Mouse (Mus musculus): ENCODE results near the gene Cdkn1b.

Cdkn1b gene

DNA sequence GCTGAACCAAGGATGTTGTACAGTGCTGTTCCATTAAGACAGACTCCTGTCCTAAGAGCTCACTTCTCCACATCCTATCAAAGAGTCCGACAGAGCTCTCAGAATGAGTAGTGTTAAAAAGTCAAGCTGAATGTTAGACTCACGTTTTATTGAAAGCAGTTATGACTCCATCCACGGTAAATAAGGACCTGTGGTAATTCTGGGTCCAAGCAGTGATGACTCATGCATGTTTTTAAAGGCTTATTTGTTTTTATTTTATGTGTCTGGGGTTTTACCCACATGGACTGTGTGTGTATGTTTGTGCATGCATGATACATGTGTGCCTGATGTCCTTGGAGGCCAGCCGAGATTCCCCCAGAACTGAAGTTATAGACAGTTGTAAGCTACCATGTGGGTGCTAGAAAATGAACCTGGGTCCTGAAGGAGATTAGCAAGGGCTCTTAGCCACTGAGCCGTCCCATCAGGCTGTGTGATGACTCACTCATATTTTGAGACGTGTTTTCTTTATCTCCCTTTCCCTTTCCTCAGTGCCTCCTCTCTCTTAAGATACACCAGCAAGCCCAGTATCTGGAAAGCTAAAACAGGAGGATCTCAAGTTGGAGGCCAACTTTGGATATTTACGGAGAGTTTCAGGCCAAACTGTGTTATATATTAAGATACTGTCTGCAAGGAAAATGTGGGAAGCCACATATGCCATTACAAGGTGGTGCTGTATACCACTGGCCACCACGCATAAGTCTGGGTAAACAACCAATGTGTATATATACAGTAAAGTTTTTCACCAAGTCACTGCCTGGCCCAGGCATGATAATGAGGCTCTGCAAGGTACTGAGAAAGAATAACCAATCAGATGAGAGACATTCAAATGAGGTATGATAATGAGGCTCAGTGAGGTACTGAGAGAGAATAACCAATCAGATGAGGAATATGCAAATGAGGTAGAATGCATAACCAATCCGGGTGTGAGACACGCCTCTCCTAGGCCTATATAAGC, 16.0 kb upstream of the Cdkn1b start:
- DNase-seq: no peak

DNA sequence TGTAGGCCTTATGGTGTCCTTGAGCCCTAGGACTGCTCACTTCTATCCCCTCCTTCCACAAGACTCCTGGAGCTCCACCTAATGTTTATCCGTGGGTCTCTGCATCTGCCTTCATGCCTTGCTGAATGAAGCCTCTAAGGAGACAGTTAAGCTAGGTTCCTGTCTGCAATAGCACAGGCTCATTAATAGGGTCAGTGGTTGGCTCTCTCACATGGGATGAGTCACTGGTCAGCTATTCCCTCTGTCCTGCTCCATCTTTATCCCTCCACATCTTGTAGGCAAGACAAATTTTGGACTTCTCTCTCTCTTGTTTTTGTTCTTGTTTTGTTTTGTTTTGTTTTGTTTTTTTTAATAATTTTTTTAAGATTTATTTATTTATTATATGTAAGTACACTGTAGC, 14.4 kb upstream of the Cdkn1b start:
- no peak for DNase-seq

DNA sequence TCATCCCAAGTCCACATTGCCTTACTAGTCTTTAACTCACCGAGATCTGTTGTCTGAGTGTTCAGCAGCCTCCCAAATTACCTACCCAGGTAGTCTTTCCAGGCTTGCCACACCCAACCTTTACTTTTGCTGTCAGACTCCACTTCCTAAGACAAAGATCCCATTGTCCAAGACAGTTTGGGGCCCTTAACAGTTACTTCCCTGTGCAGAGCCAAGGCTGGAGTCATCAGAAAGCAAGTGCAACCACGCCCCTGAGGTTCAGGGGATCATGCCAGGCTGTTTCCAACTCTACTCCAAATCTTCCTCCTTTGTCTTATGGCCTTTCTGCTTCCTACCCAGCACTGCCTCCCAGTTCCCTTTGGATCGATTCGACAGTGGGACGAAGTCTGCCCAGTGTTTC, 5.7 kb upstream of the Cdkn1b start:
- DNase-seq: no peak

DNA sequence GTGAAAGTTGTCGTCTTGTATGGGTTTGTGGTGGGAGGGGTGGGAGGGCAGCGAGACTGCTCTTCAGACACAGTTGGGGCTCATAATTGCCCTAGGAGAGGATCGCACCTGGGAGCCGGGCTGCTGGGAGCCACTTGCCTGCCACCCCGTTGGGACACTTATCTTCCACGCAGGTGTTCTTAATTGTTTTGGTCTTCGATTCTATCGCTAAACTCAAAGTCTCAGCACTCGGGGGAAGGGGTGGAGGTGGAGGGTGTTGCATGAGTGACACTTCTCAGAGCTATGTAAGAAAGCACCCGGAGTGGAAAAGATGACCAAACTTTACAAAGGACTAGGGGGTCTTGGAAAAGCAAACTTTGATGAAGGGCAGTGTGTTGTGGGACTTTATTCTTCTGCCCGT, 3.6 kb upstream of the Cdkn1b start:
- no peak for DNase-seq

DNA sequence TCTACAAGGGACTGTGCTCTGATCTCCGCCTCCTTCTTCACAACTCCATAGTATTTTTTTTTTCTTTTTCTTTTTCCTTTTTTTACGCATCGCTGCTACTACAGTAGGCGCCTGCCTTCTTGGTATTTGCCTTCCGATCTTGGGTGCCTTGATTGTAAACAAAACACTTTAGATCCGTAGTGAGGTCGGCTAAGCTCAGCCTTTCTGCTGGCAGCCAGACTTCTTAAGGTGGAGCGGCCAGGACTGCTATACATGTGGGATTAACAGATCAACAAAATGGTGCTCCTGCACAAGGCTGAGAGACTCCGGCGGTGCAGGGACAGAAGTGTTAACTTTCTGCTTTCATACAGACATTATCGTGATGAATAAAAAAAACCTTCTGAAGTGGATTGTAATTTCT, 3.1 kb upstream of the Cdkn1b start:
- peak; percentile 61 for DNase-seq

DNA sequence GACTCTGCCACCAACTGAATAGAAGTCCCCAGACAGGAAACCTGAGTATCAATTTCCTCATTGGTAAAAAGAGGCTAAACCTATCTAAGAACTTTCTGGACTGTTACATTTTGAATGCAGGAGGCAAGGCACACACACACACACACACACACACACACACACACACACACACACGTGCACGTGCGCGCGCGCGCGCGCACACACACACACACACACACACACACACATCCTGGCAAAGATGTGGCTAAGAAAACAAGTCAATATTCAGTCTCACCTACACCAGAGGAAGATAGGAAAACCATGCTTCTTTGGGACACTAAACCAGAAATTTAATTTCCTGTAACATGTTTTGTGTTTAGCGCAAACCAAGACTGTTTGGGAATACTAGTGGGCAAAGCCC, 1.4 kb upstream of the Cdkn1b start:
- no peak for DNase-seq

DNA sequence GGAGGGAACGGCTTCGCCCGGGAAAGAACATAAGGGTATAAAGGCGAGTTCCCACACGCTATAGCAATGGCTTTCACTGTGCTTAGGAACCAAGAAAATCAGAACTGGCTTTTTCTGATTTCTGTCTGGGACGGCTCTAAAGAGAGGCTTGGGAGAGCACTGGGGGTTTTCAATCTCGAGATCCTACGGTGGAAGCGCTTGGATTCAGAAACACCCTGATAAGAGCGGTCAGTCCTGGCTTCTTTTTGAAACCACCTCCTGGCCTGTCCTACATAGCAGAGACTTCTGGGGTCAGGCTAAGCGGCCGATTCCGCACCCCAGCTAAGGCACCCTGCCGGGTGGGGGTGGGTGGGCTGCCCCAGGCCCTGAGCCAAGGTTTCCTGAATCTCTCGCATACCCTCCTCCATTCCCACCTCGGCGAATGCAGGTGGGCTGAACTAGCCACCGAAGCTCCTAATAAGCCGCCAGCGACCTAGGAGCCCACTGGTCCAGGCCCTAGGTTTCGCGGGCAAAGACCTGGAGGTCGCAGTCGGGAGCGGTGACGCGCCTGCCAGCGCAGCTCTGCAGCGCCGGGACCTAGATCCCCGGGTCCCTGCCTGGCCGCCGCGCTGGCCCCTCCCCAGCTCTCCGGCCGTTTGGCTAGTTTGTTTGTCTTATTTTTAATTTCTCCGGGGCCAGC, 551 bp upstream of the Cdkn1b start:
- DNase-seq: no peak

DNA sequence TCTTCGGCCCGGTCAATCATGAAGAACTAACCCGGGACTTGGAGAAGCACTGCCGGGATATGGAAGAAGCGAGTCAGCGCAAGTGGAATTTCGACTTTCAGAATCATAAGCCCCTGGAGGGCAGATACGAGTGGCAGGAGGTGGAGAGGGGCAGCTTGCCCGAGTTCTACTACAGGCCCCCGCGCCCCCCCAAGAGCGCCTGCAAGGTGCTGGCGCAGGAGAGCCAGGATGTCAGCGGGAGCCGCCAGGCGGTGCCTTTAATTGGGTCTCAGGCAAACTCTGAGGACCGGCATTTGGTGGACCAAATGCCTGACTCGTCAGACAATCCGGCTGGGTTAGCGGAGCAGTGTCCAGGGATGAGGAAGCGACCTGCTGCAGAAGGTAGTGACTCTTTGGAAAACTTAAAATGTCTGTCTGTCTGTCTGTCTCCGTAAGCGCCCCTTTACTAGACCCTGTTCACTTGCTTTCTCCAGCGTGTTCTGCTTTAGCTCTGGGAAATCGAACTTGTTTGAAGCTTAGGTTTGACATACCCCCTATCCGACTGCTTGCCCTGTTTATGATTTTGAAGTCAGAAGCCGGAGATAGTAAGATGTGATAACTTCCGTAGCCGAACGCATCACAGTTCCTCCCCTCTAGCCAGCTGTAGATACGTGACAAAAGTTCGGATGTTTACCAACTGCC, 953 bp downstream of the Cdkn1b start:
- DNase-seq: peak; percentile 72

DNA sequence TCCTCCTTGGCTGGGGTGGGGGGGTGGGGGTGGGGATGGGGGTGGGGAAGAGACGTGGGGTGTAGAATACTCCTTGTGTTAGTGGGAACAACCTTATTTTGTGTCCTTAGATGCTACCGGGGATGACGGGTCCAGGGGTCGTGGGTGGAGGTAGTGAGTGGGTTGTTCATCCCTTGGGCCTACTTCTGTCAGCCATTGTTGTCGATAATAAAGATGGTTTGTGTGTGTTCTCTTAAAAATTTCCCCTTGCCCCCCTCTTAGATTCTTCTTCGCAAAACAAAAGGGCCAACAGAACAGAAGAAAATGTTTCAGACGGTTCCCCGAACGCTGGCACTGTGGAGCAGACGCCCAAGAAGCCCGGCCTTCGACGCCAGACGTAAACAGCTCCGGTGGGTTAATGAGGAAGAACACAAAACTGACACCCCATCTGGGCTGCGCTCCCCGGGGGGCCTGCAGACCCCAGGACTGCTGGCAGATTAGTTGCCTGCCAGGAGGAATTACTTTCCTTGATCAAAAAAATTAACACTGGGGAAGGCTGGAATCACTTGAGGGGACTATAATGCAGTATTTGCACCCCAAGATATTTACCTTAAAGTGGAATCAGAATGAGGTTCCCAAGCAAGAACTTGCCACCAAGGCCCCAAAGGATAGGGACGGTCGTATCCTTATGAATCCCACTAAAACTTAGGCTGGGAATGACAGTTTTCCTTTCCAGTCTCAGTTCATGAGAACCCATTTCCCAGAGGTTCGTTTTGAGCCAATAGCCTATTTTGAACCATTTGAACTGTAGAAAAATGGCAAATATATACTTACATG, 1.7 kb downstream of the Cdkn1b start:
- DNase-seq: peak; percentile 63

DNA sequence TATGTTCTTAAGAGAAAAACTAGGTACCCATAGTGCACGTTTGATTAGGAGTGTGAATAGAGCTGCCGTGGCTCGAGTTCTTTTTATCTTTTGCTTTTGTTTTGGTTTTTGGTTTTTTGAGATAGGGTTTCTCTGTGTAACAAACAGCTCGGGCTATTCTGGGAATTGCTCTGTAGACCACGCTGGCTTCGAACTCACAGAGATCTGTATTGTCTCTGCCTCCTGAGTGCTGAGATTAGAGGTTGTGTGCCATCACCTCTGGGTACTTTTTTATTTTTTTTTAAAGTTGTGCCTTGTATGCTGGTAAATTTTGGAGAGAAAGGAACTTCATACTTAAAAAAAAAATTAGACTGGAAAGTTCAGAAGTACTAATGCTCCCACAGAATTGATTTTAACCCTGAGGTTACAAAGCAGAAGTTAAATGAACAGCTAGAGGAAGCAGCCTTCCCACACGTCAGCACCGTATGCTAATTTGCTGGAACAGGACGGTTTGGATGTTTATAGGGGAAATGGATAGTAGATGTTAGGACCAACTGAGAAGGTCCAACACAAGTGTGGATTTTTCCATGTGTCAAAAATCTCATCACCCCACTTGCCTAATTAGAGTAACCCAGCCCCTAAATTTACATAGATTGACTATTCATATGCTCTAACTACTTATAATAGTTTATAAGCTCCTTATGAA, 2.5 kb downstream of the Cdkn1b start:
- peak; percentile 30 for DNase-seq

DNA sequence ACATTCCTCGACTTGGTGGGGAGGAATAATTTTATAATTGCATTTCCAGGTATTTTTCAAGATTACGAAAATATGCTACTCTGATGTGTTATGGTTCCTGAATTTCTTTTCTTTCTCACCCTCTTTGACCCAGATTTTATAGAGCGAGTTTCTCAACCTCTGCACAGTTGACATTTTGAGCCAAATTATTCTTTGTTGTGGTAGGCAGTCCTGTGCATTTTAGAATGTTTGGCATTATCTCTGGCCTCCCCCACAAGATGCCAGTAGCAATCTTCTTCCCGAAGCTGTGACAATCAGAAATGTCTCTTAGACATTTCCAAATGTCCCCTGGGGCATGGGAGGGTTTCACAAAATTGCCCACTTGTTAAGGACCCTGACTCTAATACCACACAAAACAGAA, 3.5 kb downstream of the Cdkn1b start:
- DNase-seq: no peak

DNA sequence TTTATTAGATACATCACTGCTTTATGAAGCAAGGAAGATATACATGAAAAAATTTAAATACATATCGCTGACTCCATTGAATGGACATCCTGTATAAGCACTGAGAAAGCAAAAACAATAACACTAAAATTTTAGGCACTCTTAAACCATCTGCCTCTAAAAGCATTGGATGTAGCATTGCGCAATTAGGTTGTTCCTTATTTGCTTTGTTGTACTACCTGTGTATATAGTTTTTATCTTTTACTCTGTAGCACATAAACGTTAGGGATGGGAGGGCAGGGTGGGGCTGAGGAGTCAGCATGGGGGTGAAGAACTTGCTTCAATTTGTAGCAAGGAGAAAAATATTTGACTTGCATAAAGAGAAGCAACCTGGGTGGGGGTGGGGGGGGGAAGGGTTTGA, 4.1 kb downstream of the Cdkn1b start:
- no peak for DNase-seq

DNA sequence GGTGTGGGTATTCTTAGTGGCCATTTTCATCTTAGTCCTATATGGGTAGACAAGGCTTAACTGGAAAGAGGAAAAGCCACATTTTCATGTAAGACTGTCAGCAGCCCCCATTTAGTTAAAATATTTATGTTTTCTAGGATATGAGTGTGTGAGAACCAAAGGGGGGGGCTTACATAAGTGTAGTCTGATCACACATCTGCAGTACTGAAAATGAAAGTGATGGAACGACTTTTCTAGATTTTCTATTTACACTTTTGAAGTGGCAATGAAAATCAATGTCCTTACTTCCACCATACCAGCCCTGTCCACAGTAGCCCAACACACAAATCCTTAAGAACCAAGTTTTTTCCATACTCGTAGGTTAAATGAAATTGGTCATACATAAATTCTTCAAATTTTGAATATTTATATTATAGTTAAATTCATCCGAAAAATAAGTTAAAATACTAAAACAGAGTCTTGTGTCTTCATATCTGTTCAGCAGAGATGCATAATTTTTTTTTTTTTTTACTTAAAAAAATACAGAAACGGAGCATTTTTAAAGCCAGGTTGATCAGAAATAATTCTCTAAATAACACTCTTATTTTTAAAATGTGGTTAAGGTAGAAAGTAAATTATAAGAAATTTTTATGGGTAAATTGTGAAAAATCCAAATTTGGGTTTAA, 5.6 kb downstream of the Cdkn1b start:
- DNase-seq: no peak

DNA sequence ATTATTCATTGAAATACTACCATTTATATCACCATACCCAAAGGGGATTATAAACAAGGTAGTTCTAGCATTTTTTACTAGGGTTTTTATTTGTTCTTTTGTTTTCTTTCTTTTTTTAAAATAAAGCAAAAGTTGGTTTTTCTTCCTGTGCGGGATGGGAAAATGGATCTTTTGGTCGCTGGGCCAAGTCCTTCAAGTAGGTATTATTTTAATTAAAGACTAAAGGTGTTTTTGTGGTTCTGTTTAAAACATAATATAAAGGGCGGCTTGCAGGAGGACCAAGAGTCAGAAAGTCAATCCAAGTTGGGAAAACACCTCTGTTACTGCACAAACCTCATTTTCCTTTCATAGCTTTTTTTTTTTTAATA, 6.1 kb downstream of the Cdkn1b start:
- DNase-seq: no peak

DNA sequence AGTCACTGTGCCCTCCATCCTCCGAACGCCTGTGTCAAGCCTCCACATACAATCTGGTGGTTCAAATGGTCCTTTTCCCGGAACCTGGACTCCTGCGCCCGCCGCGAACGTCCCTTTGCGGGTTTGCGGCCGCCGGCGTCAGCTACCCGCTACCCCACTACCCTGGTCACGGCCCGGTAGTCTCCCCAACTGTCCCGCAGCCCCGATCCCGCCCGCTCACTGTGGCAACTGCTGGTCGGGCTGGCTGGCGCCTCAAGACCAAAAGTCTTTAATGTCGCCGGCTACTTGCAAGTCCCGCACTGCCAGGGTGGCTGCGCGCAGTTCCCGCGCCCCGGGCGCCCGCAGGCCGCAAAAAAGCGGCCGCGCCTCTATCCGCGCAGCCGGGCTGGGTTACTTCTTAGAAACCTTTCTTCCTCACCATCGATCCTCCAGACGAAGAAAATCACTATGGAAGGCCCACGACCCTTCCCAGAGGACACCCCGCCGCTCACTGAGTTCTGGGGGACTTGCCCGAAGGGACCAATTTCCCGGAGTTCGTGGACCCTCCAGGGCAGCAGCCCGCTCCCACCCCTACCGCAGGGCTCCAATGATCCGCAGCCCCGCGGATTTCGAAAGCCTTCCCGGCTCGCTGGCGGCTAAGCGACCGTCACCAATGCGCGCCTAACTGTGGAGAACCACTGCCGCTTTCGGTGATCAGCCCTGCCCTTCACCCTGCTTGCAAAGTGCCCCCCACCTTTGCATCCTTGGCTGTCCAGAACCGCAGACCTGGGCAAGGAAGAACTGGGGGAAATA, 6.8 kb downstream of the Cdkn1b start:
- DNase-seq: peak; percentile 75

DNA sequence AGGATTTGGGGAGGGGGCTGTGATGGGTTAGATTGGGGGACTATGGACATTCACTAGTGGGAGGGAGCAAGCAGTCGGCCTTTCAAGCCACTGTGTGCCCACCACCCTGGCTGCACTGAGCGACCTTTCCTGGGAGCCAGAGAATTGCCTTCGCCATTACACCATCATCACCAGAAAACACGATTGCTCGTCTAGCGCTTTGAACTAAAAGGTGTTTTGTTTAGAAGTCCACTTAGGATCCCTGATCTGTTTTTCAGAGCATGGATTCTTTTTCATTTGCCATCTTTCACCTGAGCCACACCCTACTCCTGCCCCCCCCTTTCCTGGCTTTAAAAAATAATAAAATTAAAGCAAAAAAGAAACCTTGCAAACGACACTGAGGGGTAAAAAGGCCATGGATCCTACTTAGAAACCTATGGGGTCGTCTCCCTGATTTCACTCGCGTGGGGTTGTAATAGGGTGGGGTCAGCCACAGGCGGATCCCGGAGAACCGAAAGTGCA, 7.4 kb downstream of the Cdkn1b start:
- no peak for DNase-seq

DNA sequence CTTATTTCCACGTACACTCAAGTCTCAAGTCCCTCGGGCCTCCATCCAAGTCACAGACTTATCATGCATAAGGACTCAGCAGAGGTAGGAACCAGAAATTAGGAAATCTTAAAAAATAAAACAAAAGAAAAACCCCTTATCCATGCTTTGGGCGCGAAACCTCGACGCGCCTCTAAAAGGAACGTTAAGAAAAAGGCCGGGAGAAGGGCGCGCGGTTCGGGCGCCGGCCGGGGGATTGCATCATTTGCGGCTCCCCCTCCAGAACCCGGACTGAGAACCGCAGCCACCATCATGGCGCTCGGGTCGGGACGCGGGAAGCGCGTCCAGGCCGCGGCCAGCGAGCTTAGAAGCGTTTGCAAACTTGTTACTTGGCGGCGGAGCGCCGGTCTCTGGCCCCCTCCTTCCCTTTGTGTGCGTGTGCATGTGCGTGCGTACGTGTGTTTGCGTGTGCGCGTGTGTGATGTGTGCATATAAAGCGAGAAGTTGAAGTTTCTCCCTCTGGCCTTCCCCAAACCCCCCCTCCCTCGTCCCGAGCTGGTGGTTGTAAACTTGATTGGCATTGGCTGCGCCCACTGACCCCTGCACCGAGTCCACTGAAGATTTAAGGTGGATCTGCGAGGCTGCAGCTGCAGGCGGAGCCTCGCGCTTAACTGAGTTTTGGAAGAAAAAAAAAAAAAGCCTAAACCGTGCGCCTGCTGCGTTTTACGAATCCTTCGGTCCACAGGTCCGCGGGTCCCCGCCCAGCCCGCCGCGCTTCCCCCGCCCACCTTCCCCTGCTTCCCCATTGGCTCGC, 8.1 kb downstream of the Cdkn1b start:
- DNase-seq: peak; percentile 94

DNA sequence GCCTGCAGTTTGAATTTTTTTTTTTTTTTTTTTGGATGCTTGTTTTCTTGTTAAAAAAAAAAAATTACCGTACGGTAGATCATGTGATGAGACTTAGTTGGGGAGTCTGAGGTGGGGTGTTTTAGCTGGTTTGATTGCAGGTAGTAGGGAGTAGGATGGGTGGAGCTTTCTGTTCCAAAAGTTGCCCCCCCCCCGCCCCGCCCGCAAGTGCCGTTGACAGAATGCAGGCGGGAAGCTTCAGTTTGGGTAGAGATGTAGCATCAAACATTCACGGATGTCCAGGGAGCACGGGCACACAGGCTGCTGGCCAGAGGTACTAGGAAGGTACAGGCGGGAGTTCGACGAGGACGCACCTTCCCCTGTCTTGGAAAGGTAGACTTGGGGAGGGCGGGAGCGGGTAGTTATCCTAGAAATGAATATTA, 8.7 kb downstream of the Cdkn1b start:
- DNase-seq: peak; percentile 74

DNA sequence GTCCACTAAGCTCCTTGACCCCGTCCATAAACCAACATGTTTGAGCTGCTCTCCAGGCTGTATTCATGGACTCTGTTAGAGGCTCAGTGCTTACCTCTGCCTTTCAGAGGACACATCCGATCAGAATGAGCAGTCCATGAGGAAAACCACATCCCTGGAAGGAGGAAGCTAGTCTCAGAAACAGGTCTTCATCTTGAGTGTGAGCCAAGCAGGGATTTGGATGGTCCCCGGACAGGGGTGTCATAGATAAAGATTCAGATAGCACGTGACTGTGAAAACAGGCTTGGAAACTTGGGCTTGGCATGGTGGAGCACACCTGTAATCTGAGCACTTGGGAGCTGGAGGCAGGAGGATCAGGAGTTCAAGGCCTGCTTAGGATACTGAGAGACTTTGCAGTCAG, 9.7 kb downstream of the Cdkn1b start:
- DNase-seq: peak; percentile 40

DNA sequence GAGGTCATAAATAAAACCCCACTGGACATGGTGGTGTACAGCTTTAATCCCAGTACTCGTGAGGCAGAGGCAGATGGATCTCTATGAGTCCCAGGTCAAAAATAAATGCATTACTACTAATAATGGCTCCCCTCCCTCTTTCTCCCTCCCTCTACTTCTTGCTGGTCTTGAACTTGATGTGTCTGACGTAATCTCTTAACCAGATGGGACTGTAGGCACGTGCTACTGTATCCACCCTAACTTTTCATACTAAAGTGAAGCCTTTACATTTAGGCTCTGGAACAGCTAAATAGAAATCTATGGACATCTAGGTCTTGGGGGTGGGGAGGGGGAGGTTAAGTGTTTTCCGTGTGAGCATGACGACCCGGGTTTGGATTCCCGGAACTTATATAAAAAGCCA, 10.2 kb downstream of the Cdkn1b start:
- DNase-seq: no peak
